Mouse (Mus musculus) MEL (cell line): ENCODE measurements at regions not wholly inside any gene's neighbourhood (a gene's known extent, or its start where the extent isn't known, plus 50 kb on each side); places are given as distances from the start of the nearest gene placed in this dataset.
"Not testable (repeated sequence)": the region's sequence is repeated elsewhere in the genome, so short reads cannot be mapped to it uniquely, and the experiment has no call there.

Experiments
- DNase-seq: peaks from one replicate; pipeline ENCODE4 v3.0.0; 2011; ENCODE audit warnings: low read depth, low spot score
- H3K27ac ChIP-seq: 2 replicates; pipeline ENCODE4 v1.5.1; 2012; ENCODE audit warnings: low read depth, mild to moderate bottlenecking, control low read depth, low read length, moderate library complexity; ENCODE audit not compliant: control insufficient read depth
- H3K27me3 ChIP-seq, 2 experiments: fragments of 150-350 bp in 1 of 2; sonication (generic) in 1 of 2; 2 replicates each; pipeline ENCODE4 v1.6.1; 2012; ENCODE audit warnings: low read length in 2 of 2, mild to moderate bottlenecking in 2 of 2, improper control_type of control experiment in 1 of 2, moderate library complexity in 1 of 2; ENCODE audit not compliant: insufficient read depth in 2 of 2, control insufficient read depth in 1 of 2
- H3K36me3 ChIP-seq, 2 experiments: 2 replicates each; pipeline ENCODE4 v1.6.1; 2012 to 2014; ENCODE audit warnings: low read length in 2 of 2, improper control_type of control experiment in 1 of 2, inconsistent platforms in 1 of 2, mild to moderate bottlenecking in 1 of 2; ENCODE audit not compliant: insufficient read depth in 2 of 2, control insufficient read depth in 1 of 2
- H3K4me1 ChIP-seq, 2 experiments: fragments of 150-350 bp in 1 of 2; sonication (generic) in 1 of 2; 2 replicates each; pipeline ENCODE4 v1.6.1; 2012; ENCODE audit warnings: low read length in 2 of 2, improper control_type of control experiment in 1 of 2, mild to moderate bottlenecking in 1 of 2; ENCODE audit not compliant: insufficient read depth in 2 of 2, control insufficient read depth in 1 of 2
- H3K4me3 ChIP-seq, 2 experiments: fragments of 150-350 bp in 1 of 2; sonication (generic) in 1 of 2; 2 replicates each; pipeline ENCODE4 v1.5.1; 2012; ENCODE audit warnings: low read depth in 2 of 2, low read length in 2 of 2, mild to moderate bottlenecking in 2 of 2, moderate library complexity in 2 of 2, control low read depth in 1 of 2, improper control_type of control experiment in 1 of 2; ENCODE audit not compliant: control insufficient read depth in 1 of 2, insufficient read depth in 1 of 2
- H3K79me2 ChIP-seq: 2 replicates; pipeline ENCODE4 v1.6.1; 2012; ENCODE audit warnings: mild to moderate bottlenecking, low read length, moderate library complexity; ENCODE audit not compliant: control insufficient read depth, poor library complexity, insufficient read depth
- H3K9ac ChIP-seq: 2 replicates; pipeline ENCODE4 v1.6.1; 2012; ENCODE audit warnings: low read depth, mild to moderate bottlenecking, control low read depth, low read length, moderate library complexity; ENCODE audit not compliant: control insufficient read depth, poor library complexity, severe bottlenecking
- H3K9me3 ChIP-seq: fragments of 150-350 bp; sonication (generic); replicated peaks from 2 replicates; pipeline ENCODE4 v1.6.1; 2012; ENCODE audit warnings: mild to moderate bottlenecking, low read length, improper control_type of control experiment, moderate library complexity; ENCODE audit not compliant: insufficient read depth
- CTCF ChIP-seq, 3 experiments: IDR thresholded peaks in 2 of 3; conservative IDR thresholded peaks in 1 of 3; 2 replicates each; pipeline ENCODE4 v1.5.1; 2011 to 2012; ENCODE audit warnings: low read length in 3 of 3, low read depth in 2 of 3, mild to moderate bottlenecking in 2 of 3, improper control_type of control experiment in 1 of 3, inconsistent platforms in 1 of 3, mixed read lengths in 1 of 3, moderate library complexity in 1 of 3; ENCODE audit not compliant: control insufficient read depth in 1 of 3, insufficient read depth in 1 of 3, poor library complexity in 1 of 3, severe bottlenecking in 1 of 3
- E2F4 ChIP-seq: IDR thresholded peaks from 2 replicates; pipeline ENCODE4 v1.6.1; 2011; ENCODE audit warnings: low read depth, low read length, improper control_type of control experiment, borderline replicate concordance
- ELF1 ChIP-seq: IDR thresholded peaks from 2 replicates; pipeline ENCODE4 v1.6.1; 2014; ENCODE audit warnings: low read depth, mild to moderate bottlenecking, inconsistent platforms, low read length, improper control_type of control experiment, moderate library complexity
- ETS1 ChIP-seq: IDR thresholded peaks from 2 replicates; pipeline ENCODE4 v1.6.1; 2012; ENCODE audit warnings: low read depth, mild to moderate bottlenecking, inconsistent platforms, low read length, improper control_type of control experiment, moderate library complexity
- GABPA ChIP-seq: IDR thresholded peaks from 2 replicates; pipeline ENCODE4 v1.6.1; 2012; ENCODE audit warnings: low read depth, mild to moderate bottlenecking, inconsistent platforms, low read length, improper control_type of control experiment, moderate library complexity
- GATA1 ChIP-seq: IDR thresholded peaks from 2 replicates; pipeline ENCODE4 v1.6.1; 2011; ENCODE audit warnings: low read depth, low read length, improper control_type of control experiment
- JUND ChIP-seq: IDR thresholded peaks from 2 replicates; pipeline ENCODE4 v1.6.1; 2011; ENCODE audit warnings: low read depth, mild to moderate bottlenecking, improper control_type of control experiment, low read length
- KAT2A ChIP-seq: conservative IDR thresholded peaks from 2 replicates; pipeline ENCODE4 v1.6.1; 2012; ENCODE audit warnings: low read depth, low read length, improper control_type of control experiment, inconsistent platforms
- MAZ ChIP-seq: IDR thresholded peaks from 2 replicates; pipeline ENCODE4 v1.6.1; 2012; ENCODE audit warnings: low read depth, mild to moderate bottlenecking, inconsistent platforms, low read length, improper control_type of control experiment
- MEF2A ChIP-seq: IDR thresholded peaks from 2 replicates; pipeline ENCODE4 v1.6.1; 2014; ENCODE audit warnings: low read depth, mild to moderate bottlenecking, inconsistent platforms, low read length, improper control_type of control experiment; ENCODE audit not compliant: poor library complexity, insufficient replicate concordance, severe bottlenecking; ENCODE audit errors: extremely low read depth
- MYB ChIP-seq: IDR thresholded peaks from 2 replicates; pipeline ENCODE4 v1.6.1; 2011; ENCODE audit warnings: mild to moderate bottlenecking, low read depth, low read length, improper control_type of control experiment
- MYC ChIP-seq: IDR thresholded peaks from 2 replicates; pipeline ENCODE4 v1.6.1; 2011; ENCODE audit warnings: low read depth, mild to moderate bottlenecking, low read length, improper control_type of control experiment, moderate library complexity
- NELFE ChIP-seq: IDR thresholded peaks from 2 replicates; pipeline ENCODE4 v1.6.1; 2011; ENCODE audit warnings: low read depth, low read length, improper control_type of control experiment
- POLR2A ChIP-seq, 2 experiments: IDR thresholded peaks; 2 replicates each; pipeline ENCODE4 v1.6.1; 2011 to 2012; ENCODE audit warnings: low read length in 2 of 2, mild to moderate bottlenecking in 2 of 2, control low read depth in 1 of 2, improper control_type of control experiment in 1 of 2, low read depth in 1 of 2, moderate library complexity in 1 of 2; ENCODE audit not compliant: control insufficient read depth in 1 of 2, insufficient read depth in 1 of 2, poor library complexity in 1 of 2
- POLR2AphosphoS2 ChIP-seq: IDR thresholded peaks from 2 replicates; pipeline ENCODE4 v1.6.1; 2011; ENCODE audit warnings: low read length, improper control_type of control experiment
- POLR2AphosphoS5 ChIP-seq: IDR thresholded peaks from 2 replicates; pipeline ENCODE4 v1.6.1; 2012; ENCODE audit warnings: low read depth, borderline replicate concordance, mild to moderate bottlenecking, inconsistent platforms, low read length, moderate library complexity, mixed read lengths
- RAD21 ChIP-seq: IDR thresholded peaks from 2 replicates; pipeline ENCODE4 v1.6.1; 2011; ENCODE audit warnings: mild to moderate bottlenecking, low read depth, low read length, improper control_type of control experiment
- RCOR1 ChIP-seq: IDR thresholded peaks from 2 replicates; pipeline ENCODE4 v1.6.1; 2012; ENCODE audit warnings: low read depth, mild to moderate bottlenecking, inconsistent platforms, low read length, improper control_type of control experiment
- SIN3A ChIP-seq: IDR thresholded peaks from 2 replicates; pipeline ENCODE4 v1.6.1; 2012; ENCODE audit warnings: low read length, improper control_type of control experiment, inconsistent platforms
- UBTF ChIP-seq: IDR thresholded peaks from 2 replicates; pipeline ENCODE4 v1.6.1; 2012; ENCODE audit warnings: low read depth, mild to moderate bottlenecking, inconsistent platforms, low read length, improper control_type of control experiment, moderate library complexity, borderline replicate concordance; ENCODE audit not compliant: insufficient read depth
- USF1 ChIP-seq: IDR thresholded peaks from 2 replicates; pipeline ENCODE4 v1.6.1; 2014; ENCODE audit warnings: low read depth, mild to moderate bottlenecking, inconsistent platforms, low read length, improper control_type of control experiment, moderate library complexity
- USF2 ChIP-seq, 2 experiments: IDR thresholded peaks; 2 replicates each; pipeline ENCODE4 v1.6.1; 2011 to 2012; ENCODE audit warnings: improper control_type of control experiment in 2 of 2, low read length in 2 of 2, borderline replicate concordance in 1 of 2, inconsistent platforms in 1 of 2, low read depth in 1 of 2, mild to moderate bottlenecking in 1 of 2; ENCODE audit not compliant: insufficient read depth in 1 of 2
- ZNF384 ChIP-seq: IDR thresholded peaks from 2 replicates; pipeline ENCODE4 v1.6.1; 2012; ENCODE audit warnings: low read depth, mild to moderate bottlenecking, inconsistent platforms, low read length, improper control_type of control experiment

GRCm38 (mm10) chr7:62261688-62262114, 84.7 kb upstream of the Ndn start:
- Histone ChIP-seq H3K27ac (no peak overlapping the region), H3K4me3 (no peak overlapping the region), H3K9me3 (no peaks in the 10 kb centered on the region), H3K4me1 (no peaks in the 10 kb centered on the region), H3K79me2 (no peaks in the 10 kb centered on the region), H3K36me3 (no peaks in the 10 kb centered on the region), H3K27me3 (no peaks in the 10 kb centered on the region), H3K9ac (no peak overlapping the region)
- no peak for DNase-seq
- TF ChIP-seq RAD21 (no peak), NELFE (no peak), MYB (no peak), MAZ (no peak), POLR2AphosphoS5 (no peak), SIN3A (no peak), UBTF (no peak), MEF2A (no peak), ZNF384 (no peak), POLR2A (IDR thresholded peaks at IDR 0.05; ENCODE audit: control insufficient read depth in 1 of 2, insufficient read depth in 1 of 2, low read depth in 1 of 2, low read length in 2 of 2, poor library complexity in 1 of 2) (no peak), ELF1 (no peak), GATA1 (no peak), RCOR1 (no peak), CTCF (IDR thresholded peaks at IDR 0.05 in 2 of 3, conservative IDR thresholded peaks at IDR 0.05 in 1 of 3; ENCODE audit: control insufficient read depth in 1 of 3, insufficient read depth in 1 of 3, low read depth in 2 of 3, low read length in 3 of 3, poor library complexity in 1 of 3, severe bottlenecking in 1 of 3) (no peak)

GRCm38 (mm10) chr7:62262174-62262573, 84.2 kb upstream of the Ndn start:
- not testable (repeated sequence) for H3K79me2 ChIP-seq, H3K27ac ChIP-seq, H3K36me3 ChIP-seq, H3K9me3 ChIP-seq, H3K4me3 ChIP-seq, H3K4me1 ChIP-seq, H3K9ac ChIP-seq, DNase-seq, H3K27me3 ChIP-seq

GRCm38 (mm10) chr7:62269156-62269855, 77.1 kb upstream of the Ndn start:
- H3K4me3 ChIP-seq = no peak overlapping the region
- no peaks in the 10 kb centered on the region for H3K4me1 ChIP-seq
- no peaks in the 10 kb centered on the region for H3K36me3 ChIP-seq
- H3K27ac ChIP-seq = no peak overlapping the region
- no peaks in the 10 kb centered on the region for H3K79me2 ChIP-seq
- no peaks in the 10 kb centered on the region for H3K9me3 ChIP-seq
- no peak for TF ChIP-seq GABPA
- TF ChIP-seq USF2 (IDR thresholded peaks at IDR 0.05; ENCODE audit: borderline replicate concordance in 1 of 2, insufficient read depth in 1 of 2, low read depth in 1 of 2, low read length in 2 of 2) = no peak
- no peak for TF ChIP-seq ZNF384
- TF ChIP-seq JUND = no peak
- no peak for TF ChIP-seq ELF1
- no peak for TF ChIP-seq ETS1
- TF ChIP-seq USF1 = no peak
- no peak for TF ChIP-seq E2F4
- no peak for TF ChIP-seq KAT2A
- no peak for TF ChIP-seq GATA1
- TF ChIP-seq MYC = no peak
- TF ChIP-seq POLR2AphosphoS2 = no peak
- no peak for TF ChIP-seq RAD21
- TF ChIP-seq RCOR1 = no peak
- no peak for DNase-seq
- no peaks in the 10 kb centered on the region for H3K27me3 ChIP-seq
- no peak overlapping the region for H3K9ac ChIP-seq
